Mouse (Mus musculus): ENCODE data around the gene Ubxn7.

Gene Ubxn7

GRCm38 (mm10) chr16:32434066-32434465 is 102.0 kb downstream of the Ubxn7 start:
- DNase-seq (ENCODE audit: low read depth) = peak; percentile 67

DNA sequence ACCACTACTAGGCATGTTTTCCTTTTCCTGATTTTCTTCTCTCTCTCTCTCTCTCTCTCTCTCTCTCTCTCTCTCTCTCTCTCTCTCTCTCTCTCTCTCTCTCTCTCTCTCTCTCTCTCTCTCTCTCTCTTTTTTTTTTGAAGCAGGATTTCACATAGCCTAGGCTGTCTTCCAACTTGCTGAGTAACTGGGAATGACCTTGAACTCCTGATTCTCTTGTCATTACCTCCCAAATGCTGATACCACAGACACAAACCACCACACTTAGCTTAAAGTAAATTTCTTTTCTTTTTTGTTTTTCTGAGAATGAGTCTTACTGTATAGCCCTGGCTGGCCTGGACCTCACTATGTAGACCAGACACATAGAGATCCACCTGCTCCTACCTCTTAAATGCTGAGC is 102.6 kb downstream of the Ubxn7 start:
- no peak for DNase-seq (ENCODE audit: low read depth)

- no peak for DNase-seq (ENCODE audit: low read depth)
Observed at GRCm38 (mm10) chr16:32436657-32437056, 104.6 kb downstream of the Ubxn7 start.

- DNase-seq (ENCODE audit: low read depth) = no peak
Observed at GRCm38 (mm10) chr16:32437266-32437665, 105.2 kb downstream of the Ubxn7 start.

DNA sequence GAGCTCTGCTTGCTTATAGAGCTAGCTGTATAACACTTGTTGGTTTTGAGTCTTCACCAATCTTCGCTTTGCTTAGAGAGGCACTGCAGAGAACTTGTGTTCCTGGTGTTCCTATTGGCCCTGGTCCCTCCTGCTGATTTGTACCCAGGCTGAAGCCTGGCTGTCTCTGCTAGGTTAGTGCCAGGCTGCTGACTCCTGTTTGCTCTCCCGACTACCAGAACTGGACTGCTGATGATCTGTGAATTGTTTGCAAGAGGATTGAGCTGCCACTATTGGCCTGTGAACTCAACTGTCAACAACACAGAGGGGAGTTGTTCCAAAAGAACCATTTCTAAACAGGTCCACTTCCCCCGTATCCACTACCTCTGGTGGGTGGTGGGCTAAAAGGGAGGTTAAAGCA is 109.4 kb downstream of the Ubxn7 start:
- DNase-seq (ENCODE audit: low read depth) = no peak
